Mouse (Mus musculus) small intestine, adult 2 months (tissue): ENCODE measurements around the gene Klk1b1.

Experiments used
- CTCF ChIP-seq: fragments of 200-500 bp; IDR thresholded peaks from 2 replicates; pipeline ENCODE4 v1.5.1; 2012; ENCODE audit warnings: low read depth, mild to moderate bottlenecking, control low read depth, inconsistent platforms, low read length, moderate library complexity, mixed read lengths; ENCODE audit not compliant: insufficient replicate concordance, insufficient read length; ENCODE audit errors: extremely low read depth
- POLR2A ChIP-seq: fragments of 200-500 bp; IDR thresholded peaks from 2 replicates; pipeline ENCODE4 v1.6.1; 2012; ENCODE audit warnings: low read depth, mild to moderate bottlenecking, control low read depth, inconsistent platforms, low read length, moderate library complexity

- TF ChIP-seq POLR2A = no peak
- no peak for TF ChIP-seq CTCF
Observed at GRCm38 (mm10) chr7:43952703-43953102, 13.8 kb upstream of the Klk1b1 start.
